Mouse (Mus musculus): ENCODE measurements around the gene Mt1.
"Not testable (repeated sequence)": the region's sequence is repeated elsewhere in the genome, so short reads cannot be mapped to it uniquely, and the experiment has no call there.

DNA sequence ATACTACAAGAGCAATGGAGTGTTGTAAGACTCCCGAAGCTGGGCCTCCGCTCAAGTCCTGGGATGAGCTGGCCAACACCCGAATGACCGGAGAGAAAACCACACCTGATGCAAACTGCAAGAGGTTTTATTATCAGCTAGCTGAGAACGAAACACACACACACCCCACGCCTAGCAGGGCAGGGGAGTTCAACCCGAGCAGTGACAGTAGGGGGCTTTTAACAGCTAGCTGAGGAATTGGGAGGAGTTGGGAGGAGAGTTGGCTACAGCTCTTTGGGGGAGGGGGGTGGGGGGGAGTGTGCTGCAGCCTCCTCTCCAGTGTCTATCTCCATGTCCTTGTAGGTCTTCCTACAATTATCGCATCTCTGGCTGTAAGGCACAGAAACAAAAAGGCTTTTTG, 13.1 kb upstream of the Mt1 start:
- TF ChIP-seq CTCF, EP300 (IDR thresholded peaks at IDR 0.05; ENCODE audit: low read depth): not testable (repeated sequence)
